Mouse (Mus musculus): Measurements from ENCODE around the gene Traf2.
A peak's percentile ranks its signal among the peaks of the same experiment; 100 is the strongest.

Gene Traf2

DNA sequence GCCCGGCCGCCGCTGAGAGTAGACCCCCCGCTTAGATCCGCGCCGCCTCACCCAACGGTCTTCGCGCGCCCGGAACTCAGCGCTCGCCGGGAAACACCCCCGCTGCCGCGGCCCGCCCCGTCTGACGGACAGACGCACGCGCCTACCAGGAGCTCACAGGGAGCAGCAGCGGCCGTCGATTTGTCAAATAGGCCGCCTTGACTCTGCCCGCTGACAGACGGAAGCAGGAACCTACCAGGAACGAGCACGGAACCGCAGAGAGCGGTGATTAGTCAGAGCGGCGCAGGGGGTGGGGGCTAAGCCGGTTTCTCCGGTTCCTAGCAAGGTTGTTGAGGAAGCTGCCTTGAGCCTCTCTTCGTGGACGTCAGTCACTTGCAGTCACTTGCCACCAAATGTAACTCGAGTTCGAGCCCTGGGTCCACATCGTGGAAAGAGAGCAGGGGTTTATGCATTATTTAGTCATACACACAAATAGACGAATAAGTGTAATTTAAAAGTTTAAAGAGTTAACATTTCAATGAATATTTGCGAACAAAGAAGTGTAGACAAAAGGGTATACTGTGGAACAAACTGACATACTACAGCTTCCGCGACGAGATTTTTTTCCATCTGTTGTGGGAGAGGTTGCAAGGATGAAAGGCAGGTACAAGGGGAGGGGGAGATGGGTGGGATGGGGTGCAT is at the start of gene Traf2:
TSS of gene Traf2 (minus strand) at position 130 of the 681 bp plus-strand sequence.
- DNase-seq (ENCODE audit: low spot score in 2 of 2) = peak; percentile 97 to 99

DNA sequence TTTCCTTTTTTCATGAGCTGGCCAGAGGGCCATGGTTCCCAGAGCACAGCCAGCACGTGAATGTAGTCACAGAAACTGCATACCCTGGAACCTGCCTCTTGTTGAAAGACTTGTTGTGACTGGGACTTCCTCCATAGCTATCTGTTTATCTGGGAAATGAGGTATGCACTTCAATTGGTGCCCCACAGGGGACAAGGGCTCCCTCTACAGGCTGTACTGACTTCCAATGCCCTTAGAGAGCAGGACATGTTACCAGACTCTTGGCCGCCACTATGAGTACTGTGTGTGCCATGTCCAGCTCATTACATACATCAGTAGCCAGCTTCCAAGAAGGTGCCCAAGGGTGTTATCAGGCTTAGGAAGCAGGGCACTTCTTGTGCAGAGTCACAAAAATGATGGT is 45.1 kb upstream of the Traf2 start:
- DNase-seq (ENCODE audit: low spot score in 2 of 2) = peak in 1 of 2 experiments; percentile 54

DNA sequence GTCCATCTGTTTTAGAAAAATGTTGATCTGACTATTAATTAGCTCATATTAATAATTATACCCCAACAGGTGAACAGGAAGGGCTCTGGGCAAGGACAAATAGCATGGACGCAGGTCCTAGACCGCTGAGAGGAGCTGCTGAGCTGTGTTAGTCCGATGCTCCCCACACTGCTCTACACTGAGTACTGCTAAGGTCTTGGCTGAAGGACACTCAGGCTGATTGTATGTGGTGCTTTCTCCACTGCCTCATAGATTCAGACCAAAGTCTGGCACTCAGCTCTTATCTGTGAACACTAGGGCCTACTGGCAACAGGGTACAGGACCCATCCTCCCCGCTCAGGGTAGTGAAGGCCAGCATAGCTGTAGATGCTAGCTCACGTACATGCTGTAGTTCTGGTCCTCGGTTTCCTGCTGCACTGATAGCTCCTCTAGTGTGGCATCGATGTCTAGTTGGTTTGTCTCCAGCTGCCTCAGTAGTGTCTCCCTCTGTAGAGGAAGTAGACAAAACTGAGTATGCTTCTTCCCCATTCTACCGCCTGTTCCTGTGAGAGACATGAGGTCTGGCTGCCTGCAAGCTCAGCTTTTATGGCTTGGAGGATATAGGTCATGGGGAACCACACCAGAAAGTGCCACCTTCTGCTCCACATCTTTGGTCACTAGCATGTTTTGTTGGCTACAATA is 41.6 kb upstream of the Traf2 start:
- DNase-seq (ENCODE audit: low spot score in 2 of 2) = no peak

DNA sequence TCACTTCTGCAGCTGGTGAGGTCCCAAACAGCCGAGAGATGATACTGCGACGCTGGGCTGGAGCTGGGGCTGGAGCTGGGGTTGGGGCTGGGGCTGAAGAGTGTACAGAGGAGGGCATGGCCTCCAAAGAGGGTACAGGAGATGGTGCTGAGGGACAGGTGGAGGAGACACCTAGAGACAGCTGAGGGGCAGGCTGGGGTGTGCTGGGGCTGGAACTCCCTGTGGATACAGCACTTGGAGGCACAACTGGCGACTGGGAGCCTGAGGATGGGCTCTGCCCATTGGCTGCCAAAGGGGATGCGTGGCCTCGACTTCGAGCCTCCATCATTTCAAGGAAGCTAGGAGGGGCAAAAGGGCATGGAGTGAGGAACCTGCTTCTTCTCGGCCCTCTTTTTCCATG is 40.5 kb upstream of the Traf2 start:
- DNase-seq (ENCODE audit: low spot score in 2 of 2) = no peak

DNA sequence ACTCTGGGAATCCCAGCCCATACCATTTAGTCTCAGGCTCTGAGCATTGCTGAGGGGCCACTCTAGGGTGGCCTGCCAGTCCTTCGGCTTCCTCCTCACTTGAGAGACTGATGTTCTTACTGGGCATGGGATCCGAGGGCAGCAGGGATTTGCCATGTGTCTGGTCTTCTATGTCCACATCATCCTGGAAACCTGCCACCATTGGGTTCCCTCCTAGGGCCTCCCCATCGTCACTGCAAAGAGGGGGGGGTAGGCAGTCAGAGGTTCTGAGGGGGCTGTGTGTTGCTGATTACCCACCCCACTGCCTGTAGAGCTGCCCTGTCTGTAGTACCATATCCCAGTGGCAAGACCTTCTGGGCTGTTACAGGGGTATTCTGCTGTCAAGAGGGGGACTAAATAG is 38.9 kb upstream of the Traf2 start:
- no peak for DNase-seq (ENCODE audit: low spot score in 2 of 2)

DNA sequence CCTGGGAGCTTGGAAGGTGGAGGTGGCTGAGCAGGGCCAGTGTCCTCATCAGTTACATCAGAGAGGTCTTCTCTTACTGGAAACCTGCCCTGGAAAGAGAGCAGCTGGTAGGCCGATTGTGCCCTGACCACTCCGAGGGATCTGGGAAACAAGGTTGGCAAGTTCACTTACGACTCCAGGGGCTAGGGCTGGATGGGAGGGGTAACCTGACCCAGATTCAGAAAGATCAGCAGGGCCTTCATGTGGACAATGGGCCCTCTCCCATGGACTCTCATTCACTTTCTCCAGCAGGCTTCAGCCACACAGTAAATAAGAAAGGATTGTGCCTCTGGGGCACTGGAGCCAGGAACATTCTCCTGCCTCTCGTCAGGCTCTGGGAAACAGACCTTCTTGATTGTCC is 38.1 kb upstream of the Traf2 start:
- DNase-seq (ENCODE audit: low spot score in 2 of 2) = no peak

DNA sequence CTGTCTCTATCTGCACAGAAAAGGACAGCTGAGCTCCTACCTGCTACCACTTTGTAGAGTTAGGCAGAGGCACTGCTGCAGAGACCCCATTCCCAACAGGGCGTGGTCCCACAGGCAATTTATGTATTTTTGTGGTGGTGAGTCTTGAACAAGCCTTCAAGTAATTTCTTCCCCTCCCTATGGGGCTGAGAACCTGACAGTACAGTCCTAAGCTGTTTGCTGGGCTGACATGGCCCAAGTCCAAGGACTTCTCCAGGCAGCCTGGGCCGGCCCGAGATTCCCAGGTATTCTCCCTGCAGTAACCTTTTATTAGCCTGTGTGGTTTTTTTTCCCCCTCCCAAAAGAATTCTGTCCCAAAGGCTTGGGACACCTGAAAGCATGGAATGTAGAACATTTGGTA is 37.4 kb upstream of the Traf2 start:
- no peak for DNase-seq (ENCODE audit: low spot score in 2 of 2)

DNA sequence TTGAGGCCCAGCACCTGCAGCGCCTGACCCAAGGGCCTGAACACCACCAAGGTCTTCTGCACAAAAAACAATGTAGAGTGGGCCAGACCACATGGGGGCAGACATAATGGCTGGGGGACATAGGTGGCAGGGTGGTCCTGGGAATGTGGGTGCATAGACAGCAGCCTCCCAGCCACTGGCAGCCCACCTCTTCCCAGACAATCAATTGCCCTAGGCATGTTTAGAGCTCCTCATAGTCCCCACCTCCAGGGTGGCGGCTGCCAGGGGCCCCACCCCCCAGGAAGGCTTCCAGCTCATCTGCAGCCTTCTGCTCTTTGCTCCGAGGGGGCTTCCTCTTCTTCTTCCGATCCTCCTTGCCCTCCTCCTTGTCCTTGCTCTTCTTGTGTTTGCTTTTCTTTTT is 36.8 kb upstream of the Traf2 start:
- no peak for DNase-seq (ENCODE audit: low spot score in 2 of 2)

DNA sequence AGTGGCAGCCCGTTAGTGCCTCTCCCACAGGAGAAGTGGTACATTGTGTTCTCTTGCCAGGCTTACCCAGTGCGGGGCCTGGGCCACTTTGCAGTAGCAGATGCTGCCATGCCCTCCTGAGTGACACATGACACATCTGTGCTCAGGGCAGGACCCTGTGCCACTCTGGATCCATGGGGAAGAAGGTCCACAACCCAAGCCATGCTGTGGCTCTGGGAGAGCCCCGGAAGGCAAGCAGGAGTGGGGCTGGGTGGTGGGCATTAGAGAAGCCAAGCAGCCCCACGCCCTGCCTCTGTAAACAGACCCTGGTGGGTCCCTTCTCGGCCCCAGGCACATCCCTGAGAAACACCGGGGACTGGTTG is 36.4 kb upstream of the Traf2 start:
- no peak for DNase-seq (ENCODE audit: low spot score in 2 of 2)

DNA sequence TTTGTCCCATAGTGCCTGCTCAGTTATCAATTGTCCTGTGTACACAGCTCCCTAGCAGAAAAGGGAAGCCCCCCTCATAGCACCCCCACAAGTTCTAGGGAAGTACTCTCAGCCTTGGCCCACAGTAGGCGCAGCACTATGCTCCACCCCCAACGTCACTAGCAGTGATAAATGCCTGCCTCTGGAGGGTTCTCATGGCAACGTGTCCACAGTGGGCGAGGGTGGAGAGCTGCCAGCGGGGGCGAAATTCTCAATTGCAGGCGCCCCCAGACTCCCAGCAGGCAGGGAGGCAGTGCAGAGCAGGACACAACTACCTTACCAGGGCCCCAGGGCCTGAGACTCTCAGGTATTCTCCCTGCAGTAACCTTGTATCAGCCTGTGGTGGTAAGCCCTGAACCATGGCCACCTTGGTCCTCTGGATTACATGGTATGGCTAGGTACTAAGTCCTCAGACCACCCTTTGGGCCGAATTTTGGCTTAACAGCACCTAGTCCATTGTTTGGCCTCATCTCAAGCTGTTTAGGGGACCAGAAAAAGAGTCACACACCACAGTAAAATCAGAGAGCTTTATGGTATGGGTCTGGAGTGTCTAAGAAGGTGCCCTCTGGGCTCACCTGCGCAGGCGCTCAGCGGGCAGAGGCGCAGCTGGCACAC is 35.9 kb upstream of the Traf2 start:
- DNase-seq (ENCODE audit: low spot score in 2 of 2) = no peak

DNA sequence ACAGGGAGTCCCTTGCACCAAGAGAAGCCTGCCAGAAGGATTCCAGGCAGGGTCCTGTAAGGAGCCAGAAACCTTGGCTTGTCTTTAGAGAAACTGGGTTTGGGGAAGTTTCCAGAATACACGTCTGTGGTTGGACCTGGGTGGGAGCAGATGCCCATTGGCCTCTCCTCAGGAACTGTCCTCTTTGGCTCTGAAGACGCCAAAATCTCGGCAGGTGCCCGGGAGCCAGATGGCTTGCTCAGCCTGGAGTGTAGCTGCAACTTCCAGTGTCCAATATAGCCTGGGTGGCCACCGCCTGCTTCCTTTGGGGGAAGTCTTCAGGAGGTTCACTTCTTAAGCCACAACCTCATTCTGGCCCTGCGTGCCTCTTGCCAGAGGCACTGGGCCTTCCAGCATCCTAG is 35.2 kb upstream of the Traf2 start:
- no peak for DNase-seq (ENCODE audit: low spot score in 2 of 2)

DNA sequence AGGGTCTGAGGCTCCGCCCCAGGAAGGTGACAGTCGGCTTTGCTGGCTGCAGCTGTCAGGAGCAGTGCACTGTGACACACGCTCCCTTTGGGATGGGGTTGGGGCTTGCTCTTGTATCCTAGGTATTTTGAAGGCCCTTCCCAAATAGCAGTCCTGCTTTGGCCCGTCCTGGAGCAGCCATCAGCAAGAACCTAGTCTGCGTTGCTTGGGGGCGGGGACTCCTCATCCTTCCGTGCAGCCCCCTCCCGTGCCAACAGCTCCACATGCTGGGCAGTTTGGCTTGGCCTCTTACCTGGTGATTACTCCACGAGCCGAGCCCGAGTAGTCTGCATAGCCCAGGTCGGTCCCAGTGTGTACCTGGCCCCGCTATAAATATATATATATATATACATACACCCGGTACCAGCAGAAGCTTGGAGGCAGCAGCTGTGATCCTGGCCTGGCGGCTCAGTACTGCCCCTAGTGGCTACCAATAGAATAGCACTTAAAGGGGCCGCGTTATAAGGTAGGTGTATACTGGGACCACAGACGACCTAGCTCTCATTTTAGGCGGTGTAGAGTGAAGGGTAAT is 34.6 kb upstream of the Traf2 start, which contains the start of gene Ajm1:
TSS of gene Ajm1 (minus strand) at position 464 of the 571 bp plus-strand sequence.
- peak; percentile 52 to 78 for DNase-seq (ENCODE audit: low spot score in 2 of 2)

DNA sequence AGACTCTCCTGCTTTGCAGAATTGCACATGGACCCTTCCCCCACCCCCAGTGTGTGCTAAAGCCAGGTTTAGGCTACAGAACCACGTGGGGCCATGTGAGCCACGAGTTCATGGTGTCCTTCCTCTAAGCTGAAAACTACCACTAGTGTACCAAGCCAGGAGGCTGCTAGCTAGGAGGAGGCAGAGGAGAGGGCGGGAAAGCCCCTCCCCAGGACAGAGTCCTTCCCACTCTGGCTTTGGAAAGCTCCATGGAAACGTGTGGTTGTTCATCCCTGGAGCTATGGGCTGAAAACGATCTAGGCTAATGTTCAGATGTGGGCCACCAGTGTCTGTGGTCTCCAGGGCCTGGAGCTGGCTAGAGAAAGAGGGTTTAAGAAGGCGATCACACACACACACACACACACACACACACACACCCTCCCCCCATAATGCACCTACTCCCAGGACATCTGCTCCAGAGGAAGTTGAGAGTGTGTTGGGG is 33.9 kb upstream of the Traf2 start:
- DNase-seq (ENCODE audit: low spot score in 2 of 2) = no peak

DNA sequence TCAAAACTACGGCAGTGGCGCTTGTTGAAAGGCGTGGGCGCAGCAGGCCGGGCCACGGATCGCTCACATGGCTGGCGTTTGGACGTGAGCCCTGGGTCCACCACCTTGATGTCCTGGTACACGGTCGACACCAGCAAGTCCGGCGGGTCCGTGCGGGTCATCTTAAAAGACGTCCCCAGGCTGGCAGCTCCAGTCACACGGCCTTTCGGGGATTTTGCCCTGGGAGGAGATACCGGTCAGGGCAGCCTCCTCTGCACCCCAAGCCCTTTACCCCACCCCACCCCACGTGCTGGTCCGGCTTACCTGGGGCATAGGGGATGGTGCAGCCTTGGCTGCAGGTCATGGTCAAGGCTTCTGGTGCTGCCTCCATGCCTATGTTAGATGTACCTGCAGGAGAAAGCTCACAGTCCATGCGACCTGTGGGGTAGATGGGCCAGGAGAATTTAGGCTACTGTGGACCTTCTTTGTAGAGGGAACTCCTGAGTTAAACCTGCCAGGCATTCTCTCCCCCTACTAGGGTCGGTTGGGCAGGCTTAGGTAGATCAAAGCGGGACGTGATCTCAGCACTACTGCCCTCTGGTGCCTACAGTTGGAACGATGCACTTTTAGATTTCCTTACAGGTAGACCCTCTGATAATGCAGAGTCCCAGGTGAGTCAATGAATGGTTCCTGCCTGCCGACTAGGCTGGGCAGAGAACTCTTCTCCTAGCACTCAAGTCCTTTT is 33.2 kb upstream of the Traf2 start:
- peak; percentile 58 to 74 for DNase-seq (ENCODE audit: low spot score in 2 of 2)

DNA sequence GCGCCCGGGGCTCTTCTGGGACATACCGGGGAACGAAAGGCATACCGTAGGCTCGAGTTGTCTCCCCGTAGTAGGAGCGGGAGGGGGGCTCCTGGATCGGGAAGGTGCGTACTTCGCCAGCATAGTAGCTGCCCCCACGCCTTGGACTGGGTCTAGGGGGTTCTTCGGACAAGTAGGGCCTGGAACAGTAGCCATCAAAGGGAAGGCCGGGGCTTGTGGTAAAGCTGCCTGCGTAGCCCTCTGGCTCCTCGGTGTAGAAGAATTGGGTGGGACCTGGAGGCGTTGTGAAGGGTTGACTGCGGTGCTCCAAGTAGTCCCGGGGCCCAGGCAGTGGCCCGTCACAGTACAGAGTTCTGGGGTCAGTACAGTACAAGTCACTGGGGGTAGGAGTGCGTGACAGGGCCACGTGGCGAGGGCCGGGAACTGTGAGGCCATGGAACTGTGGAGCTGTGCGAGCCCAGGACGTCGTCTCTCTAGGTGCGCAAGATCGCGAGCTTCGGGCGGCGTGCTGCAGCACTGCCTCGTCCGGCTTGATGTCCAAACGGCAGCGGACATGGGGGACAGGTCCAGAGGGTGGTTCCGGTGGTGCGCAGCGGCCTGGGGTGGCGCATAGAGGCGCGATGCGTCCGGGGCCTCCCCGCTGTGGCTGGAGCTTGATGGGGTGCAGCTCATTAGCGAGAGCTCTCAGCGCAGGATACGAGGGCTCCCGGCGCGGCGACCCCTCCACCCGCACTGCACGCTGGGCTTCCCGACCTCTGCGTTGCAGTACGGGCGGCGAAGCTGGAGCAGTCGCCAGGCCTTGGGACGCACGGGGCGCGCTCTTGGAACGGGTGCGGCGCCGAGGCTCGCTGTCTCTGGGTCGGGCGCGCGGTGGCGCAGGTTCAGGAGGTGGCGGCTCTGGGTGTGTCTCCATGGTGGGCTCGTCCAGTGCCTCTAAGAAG is 32.3 kb upstream of the Traf2 start:
- DNase-seq (ENCODE audit: low spot score in 2 of 2) = no peak

DNA sequence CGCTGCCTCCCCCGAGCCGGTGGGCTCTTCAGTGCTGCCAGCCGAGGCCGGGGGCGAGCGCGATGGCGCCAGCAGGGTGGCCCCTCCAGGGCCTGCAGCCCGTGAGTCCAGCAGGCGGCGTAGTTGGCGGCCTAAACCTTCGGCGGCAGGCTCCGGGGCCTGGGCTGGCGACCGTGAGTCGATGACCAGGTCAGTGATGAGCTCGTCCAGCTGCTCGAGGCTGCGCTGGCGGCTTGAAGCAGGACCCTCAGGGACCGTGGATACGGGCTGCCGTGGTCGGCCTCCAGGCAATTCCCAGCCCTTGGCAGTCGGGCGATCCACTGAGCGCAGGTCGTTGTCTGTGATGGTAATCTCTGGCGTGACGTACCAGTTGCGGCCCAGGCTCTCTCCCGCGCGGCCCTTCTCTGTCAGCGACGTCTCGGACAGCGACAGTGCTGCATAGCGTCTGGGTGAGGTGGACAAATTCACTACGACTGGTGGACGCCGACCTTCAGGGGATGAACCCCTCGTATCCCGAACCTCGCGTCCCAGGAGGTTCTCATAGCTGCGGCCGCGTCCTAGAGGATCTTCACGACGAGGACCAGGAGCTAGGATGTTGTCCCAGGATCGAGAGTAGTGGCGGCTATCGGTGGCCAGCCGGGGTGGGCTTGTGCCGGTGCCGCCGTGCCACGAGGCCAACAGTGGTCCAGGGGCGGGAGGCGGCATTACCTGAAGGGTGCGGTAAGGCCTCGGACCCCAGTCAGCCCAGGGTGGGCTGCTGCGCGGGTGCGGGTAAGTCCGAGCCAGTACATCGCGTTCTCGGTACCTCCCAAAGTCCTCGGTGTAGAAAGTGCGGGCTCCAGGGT is 31.4 kb upstream of the Traf2 start:
- DNase-seq (ENCODE audit: low spot score in 2 of 2) = no peak

DNA sequence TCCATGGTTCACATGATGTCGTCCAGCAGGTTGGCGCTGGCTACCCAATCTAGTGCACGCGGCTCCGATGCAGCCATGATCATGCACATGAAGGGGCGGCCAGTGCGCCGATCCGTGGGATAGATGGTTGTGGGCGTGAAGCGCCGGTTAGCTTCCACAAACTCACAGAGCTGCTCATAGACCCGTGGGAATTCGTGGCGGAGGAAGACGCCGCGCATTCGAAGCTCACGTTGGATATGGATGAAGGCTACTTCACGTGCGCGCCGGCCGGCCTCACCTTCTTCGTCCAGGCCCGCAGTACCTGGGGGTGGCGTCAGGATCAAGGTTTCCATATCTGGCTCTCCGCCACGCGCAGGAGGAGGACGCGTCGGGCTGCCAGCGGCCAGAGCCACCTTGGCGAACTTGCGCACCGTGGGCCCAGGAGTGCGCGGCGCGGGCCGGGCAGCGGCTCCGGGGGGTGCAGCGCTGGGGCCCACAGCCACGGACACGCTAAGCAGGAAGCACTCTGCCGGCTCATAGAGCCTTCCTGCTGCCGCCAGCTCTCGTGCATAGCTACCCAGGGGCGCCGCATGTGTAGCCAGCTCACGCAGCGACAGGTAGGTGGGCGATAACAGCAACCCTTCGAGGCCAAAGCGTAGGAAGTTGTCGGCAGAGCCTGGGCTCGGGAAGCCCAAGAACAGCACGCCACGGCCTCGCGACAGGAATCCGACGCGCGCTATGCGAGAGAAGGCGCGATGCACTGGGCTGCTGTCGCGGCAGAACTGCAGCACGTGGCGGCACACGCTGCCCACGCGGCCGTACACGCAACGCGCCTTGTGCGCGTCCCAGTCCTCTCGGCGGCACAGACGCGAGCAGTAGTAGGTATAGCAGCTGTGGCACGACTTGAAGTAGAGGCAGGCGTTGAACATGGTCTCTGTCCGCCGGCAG is 30.5 kb upstream of the Traf2 start:
- DNase-seq (ENCODE audit: low spot score in 2 of 2) = no peak

DNA sequence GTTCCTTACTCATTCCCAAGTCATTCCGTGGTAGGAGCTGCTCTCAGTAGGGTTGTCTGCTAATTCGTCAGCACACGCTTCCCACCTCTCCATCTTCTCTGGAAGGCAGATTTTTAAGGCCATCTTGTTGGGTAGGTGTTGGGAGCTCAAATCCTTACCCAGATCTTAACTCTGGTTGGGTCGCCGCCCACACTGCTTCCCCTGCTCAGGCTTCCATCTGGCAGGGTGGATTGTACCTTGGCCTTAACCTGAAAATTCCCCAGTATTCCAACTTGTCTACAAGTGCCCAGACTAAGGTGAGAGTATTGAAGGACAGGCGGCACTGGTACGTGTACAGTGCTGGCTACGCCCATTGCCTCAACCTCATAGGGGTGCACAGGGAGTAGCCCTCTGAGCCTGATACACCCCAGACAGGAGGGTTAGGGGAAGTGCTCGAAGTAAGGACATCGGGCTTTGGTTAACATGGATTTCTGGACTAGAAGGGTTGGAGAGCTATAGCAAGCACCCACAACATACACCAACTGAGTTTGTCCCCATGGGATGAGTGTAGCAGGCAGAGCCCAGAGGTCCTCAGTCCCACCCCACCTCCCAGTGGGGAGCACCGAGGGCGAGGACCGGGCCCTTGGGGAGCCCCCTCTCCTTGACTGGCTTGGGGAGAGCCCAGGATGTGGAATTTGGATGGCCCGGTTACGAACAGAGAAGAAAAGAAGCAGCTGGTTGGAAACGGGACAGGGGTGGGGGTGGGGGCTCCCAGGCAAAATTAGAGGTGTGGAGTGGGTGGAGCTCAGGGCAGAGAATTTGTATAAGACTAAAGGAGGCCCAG is 29.5 kb upstream of the Traf2 start:
- DNase-seq (ENCODE audit: low spot score in 2 of 2) = no peak
